Mouse (Mus musculus) macrophage (primary cell): ENCODE measurements at regions not wholly inside any gene's neighbourhood (a gene's known extent, or its start where the extent isn't known, plus 50 kb on each side); places are given as distances from the start of the nearest gene placed in this dataset.

Experiments
- H3K27ac ChIP-seq: fragments of 350-480 bp; formaldehyde crosslinking; 2 replicates; pipeline ENCODE4 v1.9.0; 2021
- H3K36me3 ChIP-seq: fragments of 350-480 bp; formaldehyde crosslinking; 2 replicates; pipeline ENCODE4 v1.9.0; 2021; ENCODE audit errors: inconsistent target
- H3K4me3 ChIP-seq: fragments of 350-480 bp; formaldehyde crosslinking; 2 replicates; pipeline ENCODE4 v1.9.0; 2021; ENCODE audit errors: inconsistent target
- H3K79me2 ChIP-seq: fragments of 350-480 bp; formaldehyde crosslinking; 2 replicates; pipeline ENCODE4 v1.9.0; 2021; ENCODE audit errors: inconsistent target
- WGBS: methylation state at CpG from one replicate; pipeline ENCODE4 v1.1.7; 2026; ENCODE audit warnings: inconsistent platforms; ENCODE audit not compliant: missing documents; 5-methylcytosine and 5-hydroxymethylcytosine counted together

- H3K79me2 ChIP-seq: no peaks in the 10 kb centered on the region
- 87% methylated on average over 12 of the region's 12 CpGs for WGBS
- H3K36me3 ChIP-seq: no peaks in the 10 kb centered on the region
- H3K27ac ChIP-seq: no peak overlapping the region
- no peak overlapping the region for H3K4me3 ChIP-seq
These were observed 160.4 kb upstream of the Haao start for GRCm38 (mm10) chr17:84008035-84008681.

GRCm38 (mm10) chr17:84006748-84007147 lies 159.0 kb upstream of the Haao start:
- Histone ChIP-seq H3K4me3 (no peak overlapping the region), H3K79me2 (no peaks in the 10 kb centered on the region), H3K27ac (no peak overlapping the region), H3K36me3 (no peaks in the 10 kb centered on the region)
- WGBS: 65% methylated on average over 8 of the region's 9 CpGs

DNA sequence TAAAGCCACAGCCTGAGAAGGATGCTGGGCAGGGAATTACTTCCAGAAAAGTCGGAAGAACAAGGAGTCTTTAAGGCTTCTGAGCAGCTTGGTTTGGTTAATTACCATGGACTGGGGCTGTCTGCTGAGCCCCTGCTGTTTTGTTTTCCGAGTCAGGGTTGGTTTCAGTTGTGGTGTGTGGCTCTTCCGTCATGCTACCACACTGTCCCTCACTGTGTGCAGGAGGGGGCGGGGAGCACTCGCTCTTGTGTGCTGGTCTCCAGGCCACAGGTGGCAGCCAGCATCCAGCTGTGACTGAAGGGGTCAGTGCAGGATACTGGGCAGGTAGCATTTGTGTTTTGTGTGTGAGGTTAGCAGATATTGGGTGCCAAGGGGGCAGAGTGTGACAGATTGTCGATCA lies 156.5 kb upstream of the Haao start:
- Histone ChIP-seq H3K79me2 (no peaks in the 10 kb centered on the region), H3K4me3 (no peak overlapping the region), H3K27ac (no peak overlapping the region), H3K36me3 (no peaks in the 10 kb centered on the region)
- WGBS: 28% methylated on average over 6 of the region's 6 CpGs

DNA sequence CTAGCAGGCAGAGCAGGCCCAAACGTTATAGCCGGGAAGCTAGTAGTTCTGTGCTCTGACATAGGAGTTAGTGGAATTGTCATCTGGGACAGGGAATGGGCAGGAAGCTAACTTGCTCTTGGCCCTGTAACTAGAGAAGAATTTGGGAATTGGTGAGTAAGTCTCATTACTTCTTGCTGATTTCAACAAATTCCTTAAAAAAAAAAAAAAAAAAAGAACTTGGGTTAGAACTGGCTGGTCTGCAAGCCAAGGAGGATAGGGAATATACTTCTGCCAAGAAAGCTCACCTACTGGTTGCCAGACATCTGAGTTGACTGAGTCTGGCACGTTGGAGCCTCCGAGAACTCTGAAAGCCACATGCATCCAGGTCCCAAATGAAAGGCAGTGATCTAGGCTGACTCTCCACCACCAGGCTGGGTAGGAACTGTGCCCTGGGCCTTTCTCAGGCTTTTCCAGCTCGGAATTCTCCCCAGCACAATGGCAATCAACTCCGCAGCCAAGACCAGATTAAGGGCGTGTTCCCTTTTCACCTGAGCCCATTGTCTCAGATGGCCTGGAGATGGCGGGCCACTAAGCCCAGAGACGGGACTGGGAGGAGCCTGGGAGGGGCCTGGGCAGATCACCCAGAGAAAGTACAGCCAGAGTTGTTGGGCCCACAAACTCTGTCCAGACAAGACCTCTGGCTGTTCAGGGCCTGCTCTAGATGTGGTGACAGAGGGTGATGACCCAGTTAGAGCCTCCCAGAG lies 155.9 kb upstream of the Haao start:
- WGBS: 80% methylated on average over 9 of the region's 9 CpGs
- Histone ChIP-seq H3K4me3 (no peak overlapping the region), H3K27ac (no peak overlapping the region), H3K36me3 (no peaks in the 10 kb centered on the region), H3K79me2 (no peaks in the 10 kb centered on the region)

- H3K4me3 ChIP-seq: no peak overlapping the region
- 83% methylated on average over 6 of the region's 6 CpGs for WGBS
- H3K27ac ChIP-seq: no peak overlapping the region
These were observed 155.2 kb upstream of the Haao start for GRCm38 (mm10) chr17:84002939-84003338.

DNA sequence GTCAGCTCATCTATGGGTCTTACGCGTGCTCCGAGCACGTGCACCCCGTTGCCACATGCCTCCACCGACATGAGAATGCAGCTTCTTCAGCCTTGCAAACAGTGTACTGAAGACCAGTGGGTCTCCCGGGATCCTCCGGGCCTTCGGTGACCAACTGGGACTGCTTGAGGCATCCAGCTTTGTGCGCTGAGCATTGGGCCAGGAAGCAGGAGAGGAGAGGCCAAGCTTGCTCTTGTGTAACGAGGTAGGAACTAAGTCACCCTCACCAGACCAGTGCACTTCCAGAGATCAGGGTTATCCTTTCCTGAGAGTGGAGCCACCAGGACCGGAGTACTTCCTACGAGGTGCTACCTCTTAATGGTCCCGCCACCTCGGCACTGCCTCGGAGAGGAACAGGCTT lies 154.6 kb upstream of the Haao start:
- 95% methylated on average over 16 of the region's 16 CpGs for WGBS
- H3K27ac ChIP-seq: no peak overlapping the region
- no peaks in the 10 kb centered on the region for H3K36me3 ChIP-seq
- H3K4me3 ChIP-seq: no peak overlapping the region
- no peaks in the 10 kb centered on the region for H3K79me2 ChIP-seq

More at GRCm38 (mm10) chr17:84002939-84003338, 155.2 kb upstream of the Haao start:
- H3K36me3 ChIP-seq: no peaks in the 10 kb centered on the region
- no peaks in the 10 kb centered on the region for H3K79me2 ChIP-seq

GRCm38 (mm10) chr17:84000115-84000514 lies 152.4 kb upstream of the Haao start:
- H3K79me2 ChIP-seq: no peaks in the 10 kb centered on the region
- no peak overlapping the region for H3K4me3 ChIP-seq
- H3K27ac ChIP-seq: no peak overlapping the region
- H3K36me3 ChIP-seq: no peaks in the 10 kb centered on the region
- 82% methylated on average over 6 of the region's 6 CpGs for WGBS

DNA sequence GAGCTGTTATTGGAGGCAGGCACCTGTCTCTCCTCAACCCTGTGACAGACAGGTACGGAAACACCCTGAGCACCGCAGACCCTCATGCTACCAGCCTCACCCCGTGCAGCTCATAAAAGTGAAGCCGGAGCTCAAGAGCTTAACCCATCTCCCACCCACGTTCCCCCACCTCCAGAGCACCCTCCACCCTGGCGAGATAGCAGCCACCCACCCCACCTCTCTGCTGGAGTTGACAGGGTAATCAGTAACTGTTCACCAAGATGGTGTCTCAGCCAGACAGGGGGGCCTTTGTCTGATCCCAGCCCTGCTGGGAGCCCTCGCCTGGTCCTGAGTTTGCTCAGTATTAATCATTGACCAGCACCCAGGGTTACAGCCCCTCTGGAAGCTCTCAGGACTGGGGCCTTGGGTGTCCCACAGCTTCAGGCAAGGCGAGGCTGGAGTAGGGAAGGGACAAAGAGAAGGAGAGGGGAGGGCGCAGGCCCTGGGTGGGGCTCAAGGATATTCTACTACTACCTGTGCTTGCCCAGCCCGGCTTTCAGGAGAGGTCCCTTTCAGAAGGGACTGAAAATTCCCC lies 151.3 kb upstream of the Haao start:
- Histone ChIP-seq H3K79me2 (no peaks in the 10 kb centered on the region), H3K27ac (no peak overlapping the region), H3K4me3 (no peak overlapping the region), H3K36me3 (no peaks in the 10 kb centered on the region)
- 62% methylated on average over 9 of the region's 10 CpGs for WGBS

DNA sequence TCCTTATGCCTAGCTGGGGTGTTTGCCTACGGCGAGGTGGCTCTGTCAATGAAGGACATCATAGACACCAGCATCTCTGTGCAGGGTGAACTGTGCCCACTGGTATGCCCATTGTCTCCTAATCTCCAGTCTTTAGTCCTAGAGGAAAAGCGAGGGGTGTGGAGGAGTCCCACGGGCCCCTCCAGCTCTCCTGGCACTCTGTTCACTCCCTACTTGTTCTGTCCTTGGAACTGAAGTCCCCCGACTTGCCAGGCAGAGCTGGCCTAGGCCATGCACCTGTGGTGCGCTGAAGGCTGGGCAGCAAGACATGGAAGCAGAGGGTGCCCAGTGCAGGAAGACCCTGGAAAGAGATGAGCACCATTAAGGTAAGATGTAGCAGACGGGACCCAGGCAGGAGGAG lies 150.6 kb upstream of the Haao start:
- H3K27ac ChIP-seq: no peak overlapping the region
- H3K79me2 ChIP-seq: no peaks in the 10 kb centered on the region
- H3K4me3 ChIP-seq: no peak overlapping the region
- H3K36me3 ChIP-seq: no peaks in the 10 kb centered on the region
- WGBS: 88% methylated on average over 7 of the region's 7 CpGs

DNA sequence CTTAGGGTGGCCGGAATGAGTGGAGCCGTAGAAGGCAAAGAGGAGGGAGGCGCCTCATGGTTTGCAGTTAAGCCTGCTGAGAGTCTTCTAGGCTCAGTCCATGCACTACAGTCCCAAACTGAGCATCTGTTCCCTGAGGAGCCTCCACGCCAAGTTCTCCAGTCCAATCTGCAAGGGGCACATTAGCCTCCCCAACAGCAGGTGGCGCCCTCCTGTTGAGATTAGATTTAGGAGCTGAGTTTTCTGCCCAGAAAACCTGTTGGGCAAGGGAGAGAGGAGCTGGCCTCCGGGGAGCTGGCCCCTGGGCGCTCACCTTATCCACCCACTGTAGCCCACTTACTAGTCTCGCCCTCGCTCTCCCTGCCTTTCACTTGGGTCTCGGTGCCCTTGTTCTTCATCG lies 150.0 kb upstream of the Haao start:
- H3K79me2 ChIP-seq: no peaks in the 10 kb centered on the region
- H3K4me3 ChIP-seq: no peak overlapping the region
- no peak overlapping the region for H3K27ac ChIP-seq
- no peaks in the 10 kb centered on the region for H3K36me3 ChIP-seq
- WGBS: 64% methylated on average over 11 of the region's 11 CpGs

- Histone ChIP-seq H3K79me2 (no peaks in the 10 kb centered on the region), H3K4me3 (no peak overlapping the region), H3K36me3 (no peaks in the 10 kb centered on the region), H3K27ac (no peak overlapping the region)
- 93% methylated on average over 2 of the region's 2 CpGs for WGBS
These were observed 145.3 kb upstream of the Haao start for GRCm38 (mm10) chr17:83993028-83993427.

DNA sequence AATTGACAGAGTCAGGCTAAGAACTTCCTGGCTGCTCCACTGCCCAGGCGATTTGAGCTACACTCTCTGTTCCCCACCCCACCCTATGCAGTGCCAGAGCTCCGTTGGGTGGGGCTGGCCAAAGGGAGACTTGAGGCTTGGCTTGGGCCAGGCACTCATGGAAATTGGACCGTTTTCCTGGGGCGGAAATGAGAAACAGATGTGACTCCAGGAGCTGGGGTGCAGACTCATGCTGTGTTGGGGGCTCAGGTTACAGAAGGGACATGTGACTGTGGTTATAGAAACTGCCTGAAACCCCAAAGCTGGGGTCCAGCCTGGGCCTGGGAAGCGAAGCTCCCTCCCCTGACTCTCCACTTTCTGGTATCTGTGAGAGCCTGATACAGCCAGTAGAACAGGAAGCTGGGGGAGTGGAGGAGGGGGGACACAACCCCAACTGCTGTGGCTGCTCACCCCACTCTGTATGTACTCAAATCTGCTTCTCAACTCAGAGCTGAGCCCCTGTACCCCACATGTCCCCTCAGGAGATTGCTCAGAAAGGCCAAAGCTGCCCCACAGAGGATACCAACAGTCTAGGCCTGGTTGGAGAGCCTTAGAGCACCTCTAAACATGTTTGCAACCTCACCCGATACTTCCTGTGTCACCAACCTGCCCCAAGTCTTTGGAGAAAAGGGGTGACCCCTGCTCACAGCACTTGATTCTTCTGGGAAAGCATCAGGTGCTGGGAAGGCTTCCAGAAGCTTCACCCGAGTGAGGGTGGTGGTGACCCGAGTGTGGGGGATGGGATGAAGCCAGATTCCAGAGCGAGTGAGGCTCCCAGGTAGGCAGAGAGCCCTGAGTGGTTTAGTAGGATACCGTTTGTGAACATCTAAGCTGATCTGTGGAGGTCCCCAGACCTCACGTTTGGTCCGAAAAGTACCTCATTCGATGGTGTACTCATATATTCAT lies 142.9 kb upstream of the Haao start:
- H3K4me3 ChIP-seq: no peak overlapping the region
- H3K79me2 ChIP-seq: no peaks in the 10 kb centered on the region
- H3K36me3 ChIP-seq: no peaks in the 10 kb centered on the region
- 38% methylated on average over 13 of the region's 13 CpGs for WGBS
- H3K27ac ChIP-seq: no peak overlapping the region

GRCm38 (mm10) chr17:83988897-83989296 lies 141.1 kb upstream of the Haao start:
- WGBS: 77% methylated on average over 6 of the region's 6 CpGs
- no peak overlapping the region for H3K27ac ChIP-seq
- H3K36me3 ChIP-seq: no peaks in the 10 kb centered on the region
- H3K4me3 ChIP-seq: no peak overlapping the region
- H3K79me2 ChIP-seq: no peaks in the 10 kb centered on the region

- 70% methylated on average over 5 of the region's 5 CpGs for WGBS
- no peak overlapping the region for H3K27ac ChIP-seq
- no peaks in the 10 kb centered on the region for H3K36me3 ChIP-seq
- no peaks in the 10 kb centered on the region for H3K79me2 ChIP-seq
- H3K4me3 ChIP-seq: no peak overlapping the region
These were observed 140.4 kb upstream of the Haao start for GRCm38 (mm10) chr17:83988165-83988564.
